Mouse (Mus musculus): ENCODE results near the gene Mpped1. TPM values are rescaled to one million over a fixed set of nuclear protein-coding genes. Genes with fewer than 3 reads are reported as not detected.

The Mpped1 gene
- total and polyA plus RNA-seq, 3 experiments, result not detected

DNA sequence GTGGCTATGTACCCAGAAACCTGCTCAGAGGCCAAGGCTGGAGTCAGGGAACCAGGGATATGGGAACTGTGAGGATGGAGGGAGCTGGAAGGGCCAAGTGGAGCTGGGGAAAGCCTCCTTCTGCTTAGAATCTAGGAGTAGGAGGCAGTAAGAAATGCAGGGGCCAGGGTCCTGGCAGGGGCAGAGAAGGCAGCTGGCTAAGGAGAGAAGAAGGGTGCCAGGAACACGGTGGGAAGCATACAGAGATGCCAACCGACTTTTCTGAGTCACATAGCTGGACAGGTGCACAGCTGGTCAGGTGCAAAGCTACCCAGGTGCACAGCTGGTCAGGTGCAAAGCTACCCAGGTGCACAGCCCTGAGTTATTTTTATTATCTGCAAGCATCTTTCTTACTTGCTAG is 98.6 kb downstream of the Mpped1 start:
- Histone ChIP-seq H3K79me2 (ENCODE audit: control insufficient read depth, insufficient read depth, low read length, poor library complexity) (no peaks in the 10 kb centered on the region), H3K36me3 (ENCODE audit: control insufficient read depth in 1 of 2, insufficient read depth in 2 of 2, low read length in 2 of 2) (no peaks in the 10 kb centered on the region), H3K4me3 (ENCODE audit: control insufficient read depth in 1 of 2, insufficient read depth in 1 of 2, low read depth in 2 of 2, low read length in 2 of 2) (no peak overlapping the region), H3K9ac (ENCODE audit: control insufficient read depth, low read depth, low read length, poor library complexity, severe bottlenecking) (no peak overlapping the region), H3K27me3 (ENCODE audit: control insufficient read depth in 1 of 2, insufficient read depth in 2 of 2, low read length in 2 of 2) (no peaks in the 10 kb centered on the region), H3K9me3 (replicated peaks; ENCODE audit: insufficient read depth, low read length) (no peaks in the 10 kb centered on the region), H3K4me1 (ENCODE audit: control insufficient read depth in 1 of 2, insufficient read depth in 2 of 2, low read length in 2 of 2) (no peaks in the 10 kb centered on the region), H3K27ac (ENCODE audit: control insufficient read depth, low read depth, low read length) (no peak overlapping the region)
- DNase-seq (ENCODE audit: low read depth, low spot score), result no peak
- TF ChIP-seq HCFC1 (IDR thresholded peaks at IDR 0.05; ENCODE audit: low read depth, low read length) (no peak), E2F4 (IDR thresholded peaks at IDR 0.05; ENCODE audit: borderline replicate concordance, low read depth, low read length) (no peak), POLR2AphosphoS2 (IDR thresholded peaks at IDR 0.05; ENCODE audit: low read length) (no peak), TCF12 (IDR thresholded peaks at IDR 0.05; ENCODE audit: low read depth, low read length) (no peak), USF2 (IDR thresholded peaks at IDR 0.05; ENCODE audit: borderline replicate concordance in 1 of 2, insufficient read depth in 1 of 2, low read depth in 1 of 2, low read length in 2 of 2) (no peak), ETS1 (IDR thresholded peaks at IDR 0.05; ENCODE audit: low read depth, low read length) (no peak), POLR2AphosphoS5 (IDR thresholded peaks at IDR 0.05; ENCODE audit: borderline replicate concordance, low read depth, low read length) (no peak), TBP (IDR thresholded peaks at IDR 0.05; ENCODE audit: low read depth, low read length) (no peak), MYC (IDR thresholded peaks at IDR 0.05; ENCODE audit: low read depth, low read length) (no peak), GATA1 (IDR thresholded peaks at IDR 0.05; ENCODE audit: low read depth, low read length) (no peak), BHLHE40 (IDR thresholded peaks at IDR 0.05; ENCODE audit: borderline replicate concordance, low read depth, low read length) (no peak), MAFK (IDR thresholded peaks at IDR 0.05; ENCODE audit: borderline replicate concordance, low read depth, low read length) (no peak), MYB (IDR thresholded peaks at IDR 0.05; ENCODE audit: low read depth, low read length) (no peak), GABPA (IDR thresholded peaks at IDR 0.05; ENCODE audit: low read depth, low read length) (no peak), MEF2A (IDR thresholded peaks at IDR 0.05; ENCODE audit: extremely low read depth, insufficient replicate concordance, low read depth, low read length, poor library complexity, severe bottlenecking) (no peak), ZNF384 (IDR thresholded peaks at IDR 0.05; ENCODE audit: low read depth, low read length) (no peak), MAX (IDR thresholded peaks at IDR 0.05; ENCODE audit: low read length) (no peak), MAZ (IDR thresholded peaks at IDR 0.05; ENCODE audit: low read depth, low read length) (no peak)

DNA sequence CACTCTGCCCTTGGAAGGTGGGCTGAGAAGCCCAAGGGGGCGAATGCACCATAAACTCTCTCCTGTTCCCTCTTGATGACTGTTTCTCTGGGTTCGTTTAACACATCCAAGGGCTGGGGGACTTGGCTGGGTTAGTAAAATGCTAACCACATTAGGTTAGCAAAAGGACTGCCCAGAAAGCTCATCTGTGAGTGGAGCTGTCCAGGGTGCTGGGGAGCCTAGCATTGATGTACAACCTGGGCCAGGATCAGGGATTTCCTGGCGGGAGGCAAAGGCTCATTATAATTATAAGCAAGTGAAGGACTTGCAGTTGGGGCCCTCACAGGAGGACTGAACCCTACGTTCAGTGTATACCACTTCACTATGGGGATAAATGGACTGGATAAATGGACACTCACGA is 100.6 kb downstream of the Mpped1 start:
- no peaks in the 10 kb centered on the region for H3K9me3 ChIP-seq (replicated peaks; ENCODE audit: insufficient read depth, low read length)
- no peaks in the 10 kb centered on the region for H3K79me2 ChIP-seq (ENCODE audit: control insufficient read depth, insufficient read depth, low read length, poor library complexity)
- TF ChIP-seq ELF1 (IDR thresholded peaks at IDR 0.05; ENCODE audit: low read depth, low read length), result no peak
- TF ChIP-seq ZKSCAN1 (IDR thresholded peaks at IDR 0.05; ENCODE audit: low read depth, low read length), result no peak
- no peak for TF ChIP-seq POLR2AphosphoS2 (IDR thresholded peaks at IDR 0.05; ENCODE audit: low read length)
- TF ChIP-seq POLR2AphosphoS5 (IDR thresholded peaks at IDR 0.05; ENCODE audit: borderline replicate concordance, low read depth, low read length), result no peak
- no peak for TF ChIP-seq TAL1 (IDR thresholded peaks at IDR 0.05; ENCODE audit: low read length)
- TF ChIP-seq GABPA (IDR thresholded peaks at IDR 0.05; ENCODE audit: low read depth, low read length), result no peak
- TF ChIP-seq E2F4 (IDR thresholded peaks at IDR 0.05; ENCODE audit: borderline replicate concordance, low read depth, low read length), result no peak
- no peak for TF ChIP-seq ZC3H11A (IDR thresholded peaks at IDR 0.05; ENCODE audit: low read depth, low read length)
- TF ChIP-seq ETS1 (IDR thresholded peaks at IDR 0.05; ENCODE audit: low read depth, low read length), result no peak
- no peak overlapping the region for H3K4me3 ChIP-seq (ENCODE audit: control insufficient read depth in 1 of 2, insufficient read depth in 1 of 2, low read depth in 2 of 2, low read length in 2 of 2)
- H3K27ac ChIP-seq (ENCODE audit: control insufficient read depth, low read depth, low read length), result no peak overlapping the region
- peak; percentile 11 for DNase-seq (ENCODE audit: low read depth, low spot score)
- no peak overlapping the region for H3K9ac ChIP-seq (ENCODE audit: control insufficient read depth, low read depth, low read length, poor library complexity, severe bottlenecking)
- H3K27me3 ChIP-seq (ENCODE audit: control insufficient read depth in 1 of 2, insufficient read depth in 2 of 2, low read length in 2 of 2), result no peaks in the 10 kb centered on the region
- no peaks in the 10 kb centered on the region for H3K4me1 ChIP-seq (ENCODE audit: control insufficient read depth in 1 of 2, insufficient read depth in 2 of 2, low read length in 2 of 2)
- H3K36me3 ChIP-seq (ENCODE audit: control insufficient read depth in 1 of 2, insufficient read depth in 2 of 2, low read length in 2 of 2), result no peaks in the 10 kb centered on the region

Data from MEL (cell line).